Mouse (Mus musculus) kidney, embryonic 16.5 days (tissue): Measurements from ENCODE around the gene Gm11116. TPM values are rescaled to one million over a fixed set of nuclear protein-coding genes. Genes with fewer than 3 reads are reported as not detected.
"Not testable (repeated sequence)": the region's sequence is repeated elsewhere in the genome, so short reads cannot be mapped to it uniquely, and the experiment has no call there.

Experiments
- ATAC-seq: fragments of 200-750 bp; cut with Nextera tagmentation; 2 replicates; pipeline ENCODE4 v1.8.0; 2017; ENCODE audit warnings: moderate TSS enrichment; ENCODE audit not compliant: low FRiP score, low TSS enrichment
- H3K27ac ChIP-seq: fragments of 300-500 bp; sonication (generic); 2 replicates; pipeline ENCODE4 v1.5.1; 2014; ENCODE audit warnings: low read length
- H3K27me3 ChIP-seq: fragments of 300-500 bp; sonication (generic); 2 replicates; pipeline ENCODE4 v1.6.1; 2014; ENCODE audit warnings: low read length, control low read depth, mixed read lengths; ENCODE audit not compliant: insufficient read depth
- H3K36me3 ChIP-seq: fragments of 300-500 bp; sonication (generic); 2 replicates; pipeline ENCODE4 v1.6.1; 2014; ENCODE audit warnings: low read length, control low read depth, mixed read lengths; ENCODE audit not compliant: insufficient read depth
- H3K4me1 ChIP-seq: fragments of 300-500 bp; sonication (generic); 2 replicates; pipeline ENCODE4 v1.6.1; 2014; ENCODE audit warnings: low read length, control low read depth, mixed read lengths; ENCODE audit not compliant: insufficient read depth
- H3K4me2 ChIP-seq: fragments of 300-500 bp; sonication (generic); replicated peaks from 2 replicates; pipeline ENCODE4 v1.6.1; 2014; ENCODE audit warnings: low read depth, low read length
- H3K4me3 ChIP-seq: fragments of 300-500 bp; sonication (generic); 2 replicates; pipeline ENCODE4 v1.5.1; 2014; ENCODE audit warnings: mild to moderate bottlenecking, low read length
- H3K9ac ChIP-seq: fragments of 300-500 bp; sonication (generic); replicated peaks from 2 replicates; pipeline ENCODE4 v1.6.1; 2014; ENCODE audit warnings: low read length
- H3K9me3 ChIP-seq: fragments of 300-500 bp; sonication (generic); 2 replicates; pipeline ENCODE4 v1.6.1; 2016; ENCODE audit warnings: low read length, control low read depth
- WGBS: fragments of 180-500 bp; shearing (Covaris S2); extraction: QIAGEN DNeasy Blood & Tissue Kit; methylation state at CpG from one replicate; pipeline ENCODE4 v1.1.7; 2014; 5-methylcytosine and 5-hydroxymethylcytosine counted together
- polyA plus RNA-seq: library from polyadenylated mRNA; unstranded; fragments of >200 nt; fragmentation: Nextera tagmentation; extraction: Ambion mirVana; gene quantifications from 2 replicates; pipeline ENCODE4 v1.2.1, GENCODE M21; 2015

Gm11116 gene
- not detected in 2 replicates for polyA plus RNA-seq

DNA sequence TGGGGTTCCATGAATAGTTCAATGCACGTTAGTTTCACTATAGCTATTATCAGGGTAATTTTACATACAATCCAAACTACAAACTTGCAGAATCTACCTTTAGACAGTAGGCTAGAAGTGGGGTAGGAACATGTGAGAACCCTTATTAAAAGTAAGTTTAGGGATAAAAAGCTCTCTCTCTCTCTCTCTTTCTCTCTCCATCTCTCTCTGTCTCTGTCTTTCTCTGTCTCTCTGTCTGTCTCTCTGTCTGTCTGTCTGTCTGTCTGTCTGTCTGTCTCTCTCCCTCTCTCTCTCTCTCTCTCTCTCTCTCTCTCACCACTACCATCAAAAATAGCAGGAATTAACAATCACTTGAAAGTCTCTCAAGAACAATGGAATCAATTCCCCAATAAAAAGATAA, at the start of gene Gm11116:
TSS of gene Gm11116 (minus strand) at position 101 of the 400 bp plus-strand sequence.
- Histone ChIP-seq H3K9me3 (no peaks in the 10 kb centered on the region), H3K9ac (no peak within 1 kb of the TSS), H3K4me1 (no peaks in the 10 kb centered on the region), H3K36me3 (no peaks in the 10 kb centered on the region), H3K4me3 (no peak within 1 kb of the TSS), H3K27ac (no peak within 1 kb of the TSS), H3K4me2 (no peak within 1 kb of the TSS), H3K27me3 (no peaks in the 10 kb centered on the region)
- no peak for ATAC-seq
- WGBS, result 70% methylated on average over 1 of the region's 1 CpGs

DNA sequence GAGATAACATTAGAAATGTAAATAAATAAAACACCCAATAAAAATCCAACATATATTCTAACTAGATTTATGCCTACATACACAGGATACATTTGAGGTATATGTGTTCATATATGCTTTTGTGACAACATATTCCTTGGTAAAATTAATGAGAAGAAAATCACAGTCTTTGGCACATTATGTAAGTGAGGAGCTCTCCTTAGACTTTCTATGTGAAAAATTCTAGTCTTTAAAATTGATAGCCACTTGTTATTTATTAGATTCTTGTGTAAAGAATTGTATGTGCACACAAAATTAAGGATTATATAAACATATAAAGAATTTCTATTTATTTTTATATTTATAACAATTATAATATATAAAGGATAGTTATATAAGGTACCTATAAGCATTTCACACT, 42.7 kb upstream of the Gm11116 start, which contains the start of gene Gm11115:
TSS of gene Gm11115 (minus strand) at position 101 of the 400 bp plus-strand sequence.
- H3K27ac ChIP-seq, result no peak within 1 kb of the TSS
- no peak within 1 kb of the TSS for H3K9ac ChIP-seq
- ATAC-seq, result no peak
- H3K36me3 ChIP-seq, result no peaks in the 10 kb centered on the region
- H3K4me2 ChIP-seq, result no peak within 1 kb of the TSS
- no peaks in the 10 kb centered on the region for H3K27me3 ChIP-seq
- H3K9me3 ChIP-seq, result no peaks in the 10 kb centered on the region
- no peaks in the 10 kb centered on the region for H3K4me1 ChIP-seq
- H3K4me3 ChIP-seq, result no peak within 1 kb of the TSS

DNA sequence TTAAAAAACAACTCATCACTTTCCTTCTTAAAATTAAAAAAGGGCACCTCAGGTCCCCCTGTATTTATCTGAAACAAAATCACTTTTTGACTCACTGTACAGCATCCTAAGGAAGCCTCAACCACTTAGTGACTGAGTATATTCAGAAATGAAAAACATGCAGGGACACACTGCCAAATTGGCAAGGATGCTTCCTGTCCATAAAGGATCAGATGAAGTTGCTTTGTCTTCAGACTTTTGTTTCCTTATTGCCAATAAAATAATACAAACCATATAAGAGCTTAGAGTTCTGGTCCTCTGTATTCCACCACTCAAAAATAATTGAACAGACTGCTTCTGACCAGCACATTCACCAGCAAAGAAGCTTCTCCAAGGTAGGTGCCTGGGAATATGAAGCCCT, 25.1 kb downstream of the Gm11116 start, which contains the start of gene Smr2:
TSS of gene Smr2 (plus strand) at position 301 of the 400 bp plus-strand sequence.
- not testable (repeated sequence) for H3K4me1 ChIP-seq, H3K4me3 ChIP-seq, H3K9me3 ChIP-seq, H3K9ac ChIP-seq, H3K27ac ChIP-seq, ATAC-seq, H3K36me3 ChIP-seq, H3K4me2 ChIP-seq, H3K27me3 ChIP-seq

Other genes starting within 250 kb of the Gm11116 start
- not detected in 2 replicates for gene Odam, start 226.5 kb downstream of the Gm11116 start, polyA plus RNA-seq
- 0.16 and 0.36 TPM in 2 replicates for gene Csn3, start 186.0 kb downstream of the Gm11116 start, polyA plus RNA-seq
- not detected in 2 replicates for gene 2310003L06Rik, start 142.1 kb downstream of the Gm11116 start, polyA plus RNA-seq
- gene Gm28434, start 142.0 kb downstream of the Gm11116 start, polyA plus RNA-seq, result not detected in 2 replicates
- not detected in 2 replicates for gene Cabs1, start 132.1 kb downstream of the Gm11116 start, polyA plus RNA-seq
- not detected in 2 replicates for gene Smr3a, start 109.0 kb downstream of the Gm11116 start, polyA plus RNA-seq
- gene Smr2, start 25.0 kb downstream of the Gm11116 start, polyA plus RNA-seq, result not detected in 2 replicates
- gene Gm11115, start 42.6 kb upstream of the Gm11116 start, polyA plus RNA-seq, result not detected in 2 replicates
- gene Gm7714, start 157.4 kb upstream of the Gm11116 start, polyA plus RNA-seq, result not detected in 2 replicates
- gene Prol1, start 205.8 kb upstream of the Gm11116 start, polyA plus RNA-seq, result not detected in 2 replicates